ENCODE assay signal across 8 mouse cellular contexts in genomic region chr8:120736486-120736885, GRCm38 (mm10). TPM values are rescaled to one million over a fixed set of nuclear protein-coding genes. Genes with fewer than 3 reads are reported as not detected.
DNase-seq lines count a peak whose midpoint lies in the region; ATAC-seq and TF ChIP-seq lines count a peak whose summit lies in the region.

No protein-coding gene starts in this region.

- no peaks in the 10 kb centered on the region; the same call in 1 of the 2 replicates for H3K27me3 ChIP-seq in cerebellum, adult 2 months (ENCODE audit: control insufficient read depth, insufficient read depth, low read length)
- peaks cover 64% of the 10 kb centered on the region for H3K27me3 ChIP-seq in forebrain, embryonic 12.5 days
- peaks cover 20% of the 10 kb centered on the region for H3K27me3 ChIP-seq in liver, embryonic 14.5 days (ENCODE audit: control insufficient read depth, insufficient read depth, low read length)
- H3K27me3 ChIP-seq in neural tube, embryonic 13.5 days: peaks cover 48% of the 10 kb centered on the region

- TF ChIP-seq EP300 in liver, embryonic 14.5 days (IDR thresholded peaks at IDR 0.05; ENCODE audit: low read depth): no peak

- peak in 1 of 2 experiments; percentile 19 for DNase-seq in cerebellum, adult 2 months
- DNase-seq in cerebellum, adult 9-11 months: no peak
- DNase-seq in liver, embryonic 14.5 days (ENCODE audit: low read depth in 3 of 3, low spot score in 3 of 3): no peak
- DNase-seq in frontal cortex, postnatal 14 days (ENCODE audit: low spot score in 2 of 2): no peak

- ATAC-seq in CD4-positive, CD25-positive, alpha-beta regulatory T cell, adult 4 months: peak; percentile 10
- ATAC-seq in forebrain, embryonic 12.5 days (ENCODE audit: low FRiP score): 0 out of 2 replicates have a peak, but pooled peaks have one; percentile 59
- ATAC-seq in inflammation-experienced regulatory T-cells, adult 6 months: peak; percentile 21
- no peak; the same call in 1 of the 2 replicates for ATAC-seq in liver, embryonic 14.5 days (ENCODE audit: insufficient read depth)
- peak; percentile 44; the same call in 1 of the 2 replicates for ATAC-seq in neural tube, embryonic 13.5 days (ENCODE audit: low read depth)

- no peaks in the 10 kb centered on the region for H3K9me3 ChIP-seq in forebrain, embryonic 12.5 days
- H3K9me3 ChIP-seq in liver, embryonic 14.5 days (ENCODE audit: control insufficient read depth, low read length): no peaks in the 10 kb centered on the region
- no peaks in the 10 kb centered on the region for H3K9me3 ChIP-seq in neural tube, embryonic 13.5 days

- peak overlapping the region; percentile 96 for H3K4me2 ChIP-seq in forebrain, embryonic 12.5 days
- peak overlapping the region; percentile 61 for H3K4me2 ChIP-seq in liver, embryonic 14.5 days (ENCODE audit: low read depth)
- peak overlapping the region; percentile 97 for H3K4me2 ChIP-seq in neural tube, embryonic 13.5 days

- TF ChIP-seq CTCF in cerebellum, adult 2 months (IDR thresholded peaks at IDR 0.05; ENCODE audit: borderline replicate concordance, insufficient read depth, low read depth, low read length): no peak
- TF ChIP-seq CTCF in liver, embryonic 14.5 days (IDR thresholded peaks at IDR 0.05; ENCODE audit: low read depth): no peak

- no peaks in the 10 kb centered on the region for H3K36me3 ChIP-seq in forebrain, embryonic 12.5 days (replicated peaks)
- H3K36me3 ChIP-seq in liver, embryonic 14.5 days (replicated peaks; ENCODE audit: control insufficient read depth, insufficient read depth, low read depth): no peaks in the 10 kb centered on the region
- H3K36me3 ChIP-seq in neural tube, embryonic 13.5 days: no peaks in the 10 kb centered on the region

- WGBS in cerebellum, adult 2 months: 1% methylated on average over 11 of the region's 11 CpGs
- 2% methylated on average over 11 of the region's 11 CpGs for WGBS in forebrain, embryonic 12.5 days
- 4% methylated on average over 11 of the region's 11 CpGs for WGBS in liver, embryonic 14.5 days (ENCODE audit: insufficient replicate concordance)
- WGBS in neural tube, embryonic 13.5 days: 2% methylated on average over 11 of the region's 11 CpGs

- TF ChIP-seq POLR2A in cerebellum, adult 2 months (IDR thresholded peaks at IDR 0.05; ENCODE audit: borderline replicate concordance, insufficient read depth, low read length): no peak

- peak overlapping the region; percentile 55 for H3K9ac ChIP-seq in forebrain, embryonic 12.5 days
- H3K9ac ChIP-seq in liver, embryonic 14.5 days (replicated peaks): no peak overlapping the region
- peak overlapping the region; percentile 67 for H3K9ac ChIP-seq in neural tube, embryonic 13.5 days

- no peaks in the 10 kb centered on the region for H3K4me1 ChIP-seq in cerebellum, adult 2 months (ENCODE audit: control insufficient read depth, insufficient read depth, low read length)
- peaks cover 19% of the 10 kb centered on the region for H3K4me1 ChIP-seq in forebrain, embryonic 12.5 days
- H3K4me1 ChIP-seq in liver, embryonic 14.5 days (replicated peaks; ENCODE audit: control insufficient read depth in 2 of 2, insufficient read depth in 2 of 2, low read length in 1 of 2): no peaks in the 10 kb centered on the region
- H3K4me1 ChIP-seq in neural tube, embryonic 13.5 days (replicated peaks): peaks cover 25% of the 10 kb centered on the region

- H3K27ac ChIP-seq in cerebellum, adult 2 months (ENCODE audit: insufficient read depth, low read length): no peak overlapping the region
- H3K27ac ChIP-seq in forebrain, embryonic 12.5 days: no peak overlapping the region
- no peak overlapping the region for H3K27ac ChIP-seq in liver, embryonic 14.5 days
- H3K27ac ChIP-seq in neural tube, embryonic 13.5 days (replicated peaks): no peak overlapping the region

- H3K4me3 ChIP-seq in cerebellum, adult 2 months (replicated peaks; ENCODE audit: insufficient read depth, low read depth, low read length): peak overlapping the region; percentile 50
- peak overlapping the region; percentile 51 for H3K4me3 ChIP-seq in forebrain, embryonic 12.5 days (replicated peaks)
- peak overlapping the region; percentile 44 to 52 for H3K4me3 ChIP-seq in liver, embryonic 14.5 days (ENCODE audit: insufficient read depth in 1 of 2, low read depth in 2 of 2, low read length in 2 of 2)
- H3K4me3 ChIP-seq in neural tube, embryonic 13.5 days: peak overlapping the region; percentile 50

RNA-seq across cellular contexts. Expression of gene Irf8, which starts 0.3 kb away (rescaled TPM):
- 1.8 and 2.0 TPM in 2 replicates for polyA plus RNA-seq in cerebellum, adult 2 months (2012; rRNA removed)
- 10 to 100 TPM; 12.3 to 22.7 TPM for polyA plus RNA-seq in CD4-positive, CD25-positive, alpha-beta regulatory T cell, adult 4 months (2017; shearing (Covaris generic))
- polyA plus RNA-seq in forebrain, embryonic 12.5 days (2016; fragmentation: Nextera tagmentation; extraction: Ambion mirVana): 2.8 and 3.1 TPM in 2 replicates
- polyA plus RNA-seq in inflammation-experienced regulatory T-cells, adult 6 months (2017; shearing (Covaris generic)): 10 to 100 TPM; 14.7 to 24.6 (median 20.5) TPM
- 3.3 and 4.2 TPM in 2 replicates for polyA plus RNA-seq in liver, embryonic 14.5 days (2012; rRNA removed)
- polyA plus RNA-seq in liver, embryonic 14.5 days (2014; fragmentation: Nextera tagmentation; extraction: Ambion mirVana): 7.2 and 8.9 TPM in 2 replicates
- polyA plus RNA-seq in neural tube, embryonic 13.5 days (2015; fragmentation: Nextera tagmentation; extraction: Ambion mirVana): 4.1 and 4.9 TPM in 2 replicates
